Mouse (Mus musculus) erythroblast, embryonic 14.5 days (primary cell): ENCODE data around the gene Kcng3.

Experiments used
- GATA1 ChIP-seq: IDR thresholded peaks from 2 replicates; pipeline ENCODE4 v1.6.1; 2012; ENCODE audit warnings: low read length, inconsistent platforms, mixed read lengths
- TAL1 ChIP-seq: IDR thresholded peaks from 3 replicates; pipeline ENCODE4 v1.6.1; 2012; ENCODE audit warnings: low read length, inconsistent platforms, mixed read lengths

GRCm38 (mm10) chr17:83653635-83654034 is 21.9 kb upstream of the Kcng3 start:
- TF ChIP-seq GATA1 (no peak), TAL1 (no peak)
